Mouse (Mus musculus) heart, postnatal 36 days (tissue): Measurements from ENCODE around the gene Stat5b. TPM values are rescaled to one million over a fixed set of nuclear protein-coding genes. Genes with fewer than 3 reads are reported as not detected.

ENCODE experiments used
- DNase-seq, 2 experiments: peaks; one replicate each; pipeline ENCODE4 v3.0.0; 2021 to 2022
- intact Hi-C: fragments of 180-260 bp; cut with DNase I; formaldehyde crosslinking; loops from one replicate; pipeline ENCODE4 v1.15.1; 2025
- total RNA-seq, 2 experiments: library from RNA; stranded (reverse); gene quantifications; 2 replicates each; pipeline ENCODE4 v1.2.3; 2021

The Stat5b gene
- total RNA-seq, 2 experiments from 2014 or later = 62.7 to 62.8 TPM

DNA sequence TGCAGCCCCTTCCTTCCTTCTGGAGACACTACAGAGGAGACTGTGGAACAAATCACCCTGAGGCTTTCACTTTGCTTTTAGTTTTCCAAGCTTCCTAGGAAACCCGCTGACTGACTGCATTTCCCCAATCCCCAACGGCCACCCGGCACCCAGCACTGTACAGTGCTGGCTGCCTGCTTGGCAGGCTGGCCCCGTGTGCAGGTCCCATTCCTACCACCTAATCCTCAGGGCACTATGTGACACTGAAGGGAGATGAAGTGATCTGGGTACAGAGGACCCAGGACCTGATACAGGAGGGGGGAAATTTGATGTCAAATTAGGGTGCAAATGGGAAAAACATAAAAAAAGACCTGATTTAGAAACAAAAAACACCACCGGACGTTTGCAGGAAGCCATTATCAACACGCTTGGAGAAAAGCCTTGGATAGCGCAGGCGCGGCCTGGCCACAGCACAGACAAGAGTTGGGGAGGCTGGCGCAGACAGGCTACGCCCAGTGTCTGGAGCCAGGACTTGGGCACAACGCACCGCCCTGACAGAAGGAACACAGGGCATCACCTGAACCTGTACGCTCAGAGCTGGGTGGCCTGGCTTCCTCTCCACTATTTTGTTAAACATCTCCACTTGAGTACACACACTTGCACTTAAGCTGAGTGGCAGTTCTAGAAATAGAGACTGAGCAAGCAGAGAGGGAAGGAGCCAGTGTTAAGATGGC is 68.6 kb downstream of the Stat5b start:
- no peak for DNase-seq
- intact Hi-C loops = no loop called here

DNA sequence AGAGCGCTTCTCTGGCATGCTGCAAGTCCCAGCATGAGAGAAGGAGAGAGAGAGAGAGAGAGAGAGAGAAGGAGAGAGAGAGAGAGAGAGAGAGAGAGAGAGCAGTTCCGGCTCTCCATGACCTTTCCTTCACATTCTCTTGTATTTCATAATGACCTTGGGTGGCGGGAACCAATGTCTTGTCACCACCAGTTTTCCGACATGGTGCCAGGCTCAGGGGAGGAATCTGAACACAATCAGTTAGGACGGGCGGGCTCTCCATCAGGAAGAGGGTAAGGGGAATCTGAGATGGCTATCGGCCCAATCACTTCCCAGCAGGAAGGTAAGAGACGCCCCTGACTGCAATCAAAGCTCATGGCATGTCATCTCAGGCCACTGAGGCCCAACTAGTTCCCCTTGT is 70.3 kb downstream of the Stat5b start:
- DNase-seq = no peak
- intact Hi-C loops = no loop called here

DNA sequence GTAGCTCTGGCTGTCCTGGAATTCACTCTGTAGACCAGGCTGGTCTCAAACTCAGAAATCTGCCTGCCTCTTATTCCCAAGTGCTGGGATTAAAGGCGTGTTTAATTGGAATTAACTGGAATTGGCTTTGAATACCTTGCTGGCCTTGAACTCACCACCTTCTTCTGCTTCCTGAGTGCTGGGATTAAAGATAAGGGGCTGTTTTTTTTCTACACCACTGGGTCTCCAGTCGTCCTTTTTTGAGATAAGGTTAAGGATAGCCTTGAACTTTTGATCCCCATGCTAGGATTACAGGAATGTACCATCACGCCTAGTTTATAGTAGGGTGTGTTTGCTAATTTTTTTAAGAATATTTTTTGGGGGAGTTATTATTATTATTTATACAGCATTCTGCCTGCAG is 72.5 kb downstream of the Stat5b start:
- intact Hi-C loops = no loop called here
- no peak for DNase-seq

DNA sequence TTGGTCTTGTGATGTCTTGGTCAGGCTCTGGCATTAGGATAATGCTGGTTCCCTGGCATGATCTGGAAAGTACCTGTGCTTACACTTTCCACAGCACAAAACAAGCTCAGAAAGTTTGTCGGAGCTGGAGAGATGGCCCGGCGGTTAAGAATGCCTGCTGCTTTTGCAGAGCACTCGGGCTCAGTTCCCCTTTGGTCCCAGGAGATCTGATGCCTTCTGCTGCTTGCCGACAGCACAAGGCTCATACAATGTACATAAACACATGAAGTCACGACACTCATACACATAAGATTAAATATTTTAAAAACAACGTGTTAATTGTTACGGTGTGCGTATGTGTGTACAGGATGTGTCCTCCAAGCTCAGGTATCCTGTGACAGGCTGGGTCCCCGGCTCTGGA is 74.6 kb downstream of the Stat5b start:
- intact Hi-C loops = no loop called here
- DNase-seq = no peak

DNA sequence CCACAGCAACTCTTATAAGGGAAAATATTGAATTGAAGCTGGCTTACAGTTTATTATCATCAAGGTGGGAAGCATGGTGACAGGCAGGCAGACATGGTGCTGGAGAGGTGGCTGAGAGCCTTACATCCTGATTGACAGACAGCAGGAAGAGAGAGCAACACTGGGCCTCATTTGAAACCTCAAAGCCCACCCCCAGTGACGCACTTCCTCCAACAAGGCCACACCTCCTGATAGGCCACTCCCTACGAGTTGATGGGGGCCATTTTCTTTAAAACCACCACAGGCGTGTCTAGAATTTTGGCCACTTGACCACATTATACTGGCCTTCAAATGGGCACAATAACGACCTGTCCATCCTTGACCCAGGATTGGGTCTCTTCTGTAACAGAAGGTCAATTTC is 76.3 kb downstream of the Stat5b start:
- no peak for DNase-seq
- intact Hi-C loops = no loop called here

DNA sequence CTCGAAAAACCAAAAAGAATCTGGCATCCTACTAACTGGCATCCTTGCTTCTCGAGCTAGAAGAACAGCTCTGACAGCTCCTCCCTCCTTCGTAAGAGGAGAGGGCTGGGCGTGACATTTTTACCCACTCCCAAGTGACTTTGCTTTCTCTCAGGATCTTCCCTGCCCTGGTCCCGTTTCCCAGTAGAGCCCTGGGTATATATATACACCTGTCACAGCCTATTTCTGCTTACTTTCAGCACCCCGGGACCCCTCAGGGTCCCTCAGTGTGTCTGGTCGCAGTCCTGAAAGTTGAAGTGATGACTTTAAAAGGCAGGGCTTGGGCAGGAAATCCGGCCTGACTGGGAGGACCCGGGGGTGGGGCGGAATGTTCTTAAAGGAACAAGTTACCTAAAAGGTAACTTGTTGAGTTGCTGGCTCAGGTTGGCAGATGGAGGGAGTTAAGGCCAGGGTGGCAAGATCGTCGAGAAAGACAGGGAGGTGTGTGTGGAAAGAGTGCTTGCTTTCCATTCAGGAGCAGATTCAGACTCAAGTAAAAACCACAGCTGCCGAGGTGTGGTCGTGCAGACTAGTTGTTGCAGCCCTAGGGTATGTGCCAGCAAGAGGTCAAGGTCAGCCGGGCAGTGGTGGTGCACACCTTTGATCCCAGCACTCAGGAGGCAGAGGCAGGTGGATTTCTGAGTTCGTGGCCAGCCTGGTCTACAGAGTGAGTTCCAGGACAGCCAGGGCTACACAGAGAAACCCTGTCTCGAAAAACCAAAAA is 79.7 kb downstream of the Stat5b start, which contains the start of gene Ghdc:
TSS of gene Ghdc (minus strand) at position 312 of the 763 bp plus-strand sequence.
- intact Hi-C loops = no loop called here
- peak; percentile 85 to 87 for DNase-seq

DNA sequence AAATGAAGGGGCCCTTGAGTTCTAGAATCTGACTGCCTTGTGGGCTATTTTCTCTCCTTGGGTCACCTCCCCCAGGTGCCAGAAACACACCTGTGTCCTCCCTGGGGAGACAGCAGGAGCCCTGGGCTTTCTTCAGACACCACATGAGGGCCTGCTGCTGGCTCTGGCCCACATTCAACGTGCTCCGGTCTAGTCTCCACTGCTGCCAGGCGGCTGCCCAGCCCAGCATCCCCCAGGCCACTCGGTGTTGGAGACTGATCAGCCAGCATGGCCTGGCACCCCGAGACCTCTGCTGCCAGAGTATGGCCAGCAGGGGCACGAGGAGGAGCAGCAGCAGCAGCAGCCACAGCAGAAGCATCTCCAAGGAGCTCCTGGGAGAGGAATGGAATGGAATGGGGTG is 80.5 kb downstream of the Stat5b start:
- no peak for DNase-seq
- intact Hi-C loops = no loop called here

DNA sequence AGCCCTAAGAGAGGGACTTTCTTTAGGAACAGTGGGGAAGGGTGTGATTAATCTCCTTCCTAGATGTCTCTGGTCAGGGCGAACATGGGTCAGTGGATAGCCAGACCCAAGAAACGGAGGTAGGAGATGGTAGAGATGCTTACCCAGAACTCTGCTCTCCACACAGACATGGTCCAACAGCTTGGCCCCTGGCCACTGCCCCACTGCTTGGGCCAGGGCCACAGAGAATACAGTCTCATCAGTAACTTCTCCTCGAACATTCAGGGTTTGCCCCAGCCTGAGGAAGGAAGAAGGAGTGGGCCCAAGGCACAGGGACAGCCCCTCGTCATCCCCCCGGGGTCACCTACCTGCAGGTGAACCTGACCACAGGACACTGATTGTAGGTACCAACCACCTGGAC is 82.7 kb downstream of the Stat5b start:
- no peak for DNase-seq
- intact Hi-C loops = no loop called here

DNA sequence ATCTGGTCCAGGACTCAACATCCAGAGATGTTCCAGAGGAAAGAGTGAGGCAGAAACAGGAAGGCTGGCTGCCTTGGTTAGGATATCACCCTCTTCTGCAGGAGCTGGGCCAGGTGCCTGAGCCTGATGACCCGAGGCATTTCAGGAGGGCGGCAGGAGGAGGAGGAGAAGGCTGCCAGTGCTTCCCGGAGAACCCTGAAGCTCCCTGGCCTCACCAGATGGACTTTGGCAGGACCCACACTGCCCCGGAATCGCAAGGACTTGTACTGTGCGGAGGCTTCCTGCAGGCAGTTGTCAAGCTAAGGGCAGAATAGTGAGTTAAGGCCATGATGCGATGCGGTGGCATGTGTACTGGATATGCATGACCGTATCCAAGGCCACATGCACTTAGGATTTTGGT is 83.8 kb downstream of the Stat5b start:
- DNase-seq = no peak
- intact Hi-C loops = no loop called here

DNA sequence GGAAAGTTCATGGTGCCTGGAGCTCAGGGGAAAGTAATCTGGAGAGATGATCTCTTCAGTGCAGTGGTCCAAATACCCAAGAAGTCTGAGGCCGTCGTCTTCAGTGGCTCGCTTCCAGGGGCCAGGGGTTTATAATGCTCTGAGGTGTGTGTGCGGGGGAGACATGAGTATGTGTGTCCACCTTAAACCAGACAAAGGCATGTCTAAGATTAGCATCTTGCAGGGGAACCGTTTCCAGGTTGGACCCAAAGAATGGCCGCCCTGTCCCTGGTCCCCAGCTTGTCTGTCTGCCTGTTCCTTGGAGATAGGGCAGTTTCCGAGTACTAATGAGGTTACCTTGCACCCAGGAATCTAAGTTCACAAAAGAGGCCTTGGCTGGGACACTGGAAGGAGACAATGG is 87.7 kb downstream of the Stat5b start, which contains the start of gene Hcrt:
TSS of gene Hcrt (minus strand) at position 101 of the 400 bp plus-strand sequence.
- no peak for DNase-seq
- intact Hi-C loops = loop anchor here (5.0 kb wide), 3 partner anchors 136 to 194 kb away; partner anchors contain the start of gene Cnp

DNA sequence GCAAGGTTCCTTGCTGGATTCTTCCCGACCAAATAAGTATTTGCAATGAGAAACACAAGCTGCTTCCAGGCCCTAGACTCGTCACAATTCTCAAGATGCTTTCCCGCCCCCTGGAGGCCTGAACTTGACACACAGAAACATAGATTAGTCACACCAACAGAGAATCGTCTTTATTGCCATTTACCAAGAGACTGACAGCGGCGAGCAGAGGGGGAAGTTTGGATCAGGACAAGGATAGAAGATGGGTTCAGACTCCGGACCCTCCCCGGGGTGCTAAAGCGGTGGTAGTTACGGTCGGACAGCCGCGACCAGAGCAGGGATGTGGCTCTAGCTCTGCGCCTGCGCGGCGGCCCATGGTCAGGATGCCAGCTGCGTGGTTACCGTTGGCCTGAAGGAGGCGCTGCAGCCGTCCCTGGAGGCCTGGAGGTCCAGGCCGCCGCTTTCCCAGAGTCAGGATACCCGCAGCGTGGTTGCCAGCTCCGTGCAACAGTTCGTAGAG is 88.9 kb downstream of the Stat5b start:
- peak; percentile 89 to 94 for DNase-seq

DNA sequence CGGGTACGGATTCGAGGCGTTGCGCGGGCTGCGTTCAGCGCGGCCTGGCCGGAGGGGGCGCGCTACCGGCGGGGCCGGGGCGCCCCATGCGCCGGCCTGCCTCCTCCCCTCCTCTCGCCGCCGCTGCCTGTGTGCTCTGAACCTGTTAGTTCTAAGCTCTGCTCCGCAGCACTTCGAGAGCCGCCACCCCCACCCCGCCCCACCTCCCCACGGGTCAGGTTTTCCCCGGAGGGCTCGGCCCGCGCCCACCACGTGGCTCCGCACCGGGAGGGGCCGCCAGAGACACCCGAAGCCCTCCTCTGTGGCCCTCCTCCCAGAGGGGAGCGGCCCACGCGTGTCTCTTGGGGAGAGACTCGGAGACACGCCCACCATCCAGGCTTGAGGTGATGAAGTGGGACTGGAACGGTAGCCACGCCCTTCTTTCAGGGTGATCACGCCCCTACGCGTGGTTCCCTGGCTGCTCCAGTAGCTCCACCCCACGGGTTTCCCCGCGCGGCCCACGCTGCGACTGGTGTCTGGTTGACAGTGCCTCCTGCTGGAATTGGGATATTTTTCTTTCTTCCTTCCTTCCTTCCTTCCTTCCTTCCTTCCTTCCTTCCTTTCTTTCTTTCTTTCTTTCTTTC is 90.8 kb downstream of the Stat5b start, which contains the start of gene Kcnh4:
TSS of gene Kcnh4 (minus strand) at position 332 of the 623 bp plus-strand sequence.
- DNase-seq = no peak

More for the DNA sequence above, 88.9 kb downstream of the Stat5b start:
- intact Hi-C loops = loop anchor here (1.0 to 5.0 kb wide), 4 partner anchors 47 to 196 kb away; partner anchors contain the start of gene Cnp

DNA sequence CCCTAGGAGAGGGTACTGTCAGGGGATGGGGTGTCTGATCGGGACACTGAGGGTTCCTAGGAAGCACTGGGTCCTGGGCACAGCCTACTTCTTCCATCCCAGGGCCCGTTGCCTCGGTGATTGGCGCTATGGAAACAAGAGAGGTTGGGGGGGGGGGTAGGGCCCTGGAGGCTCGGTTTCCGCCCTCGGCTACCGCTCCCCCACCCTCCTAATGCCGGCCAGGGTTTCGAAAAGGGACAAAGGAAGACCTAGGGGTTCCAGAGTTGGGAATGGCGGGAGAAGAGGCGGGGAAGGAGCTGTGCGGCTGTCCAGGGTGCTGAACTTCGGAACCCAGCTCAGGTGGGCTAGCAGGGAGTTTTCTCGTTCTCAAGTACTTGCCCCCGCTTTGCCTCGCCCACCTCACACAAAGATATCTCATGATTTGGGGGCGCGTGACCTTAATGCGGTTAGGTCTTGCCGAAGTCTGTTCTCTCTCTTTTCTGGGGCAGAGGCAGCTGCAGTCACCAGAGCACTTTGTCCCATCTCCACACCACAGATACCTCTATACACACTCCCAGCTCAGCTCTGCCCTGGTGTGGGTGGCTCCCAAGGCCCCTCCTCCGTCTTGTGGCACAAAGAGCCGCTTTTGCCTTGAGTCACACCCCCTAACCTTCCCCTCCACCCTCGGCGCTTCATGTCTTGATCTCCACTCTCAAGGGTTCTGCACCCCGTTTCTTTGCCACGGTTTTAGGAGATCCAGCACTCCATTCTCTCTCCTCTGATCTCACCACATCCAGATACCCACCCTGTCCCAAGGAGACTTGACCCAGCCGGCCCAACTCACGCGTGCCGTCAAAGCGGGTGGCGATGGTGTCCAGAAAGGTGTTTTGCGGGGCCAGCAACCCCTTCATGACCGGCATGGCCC is 91.6 kb downstream of the Stat5b start:
- intact Hi-C loops = no loop called here

More for the DNA sequence above, 90.8 kb downstream of the Stat5b start, which contains the start of gene Kcnh4:
- intact Hi-C loops = loop anchor here (5.0 kb wide), 3 partner anchors 132 to 198 kb away; partner anchors contain the start of gene Cnp

DNA sequence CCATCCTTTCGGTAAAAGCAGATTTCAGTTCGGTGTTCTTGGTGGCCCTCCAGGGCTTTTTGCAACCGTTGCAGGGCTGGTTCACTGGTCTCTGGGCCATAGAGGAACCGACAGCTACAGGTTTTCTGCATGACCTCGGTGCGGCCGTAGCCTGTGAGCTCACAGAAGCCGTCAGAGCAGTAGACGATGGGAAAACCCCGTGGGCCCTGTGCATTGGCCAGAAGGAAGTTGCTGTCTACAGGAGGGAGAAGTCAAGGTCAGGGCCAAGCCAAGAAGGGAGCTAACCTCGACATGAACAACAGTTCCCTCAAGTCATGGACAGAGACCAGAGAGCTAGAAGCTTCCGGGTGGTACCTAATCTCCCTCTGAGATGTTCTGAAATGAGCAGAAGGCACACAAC is 93.0 kb downstream of the Stat5b start:
- DNase-seq = no peak
- intact Hi-C loops = no loop called here

More for the DNA sequence above, 91.6 kb downstream of the Stat5b start:
- DNase-seq = peak; percentile 43 to 62

DNA sequence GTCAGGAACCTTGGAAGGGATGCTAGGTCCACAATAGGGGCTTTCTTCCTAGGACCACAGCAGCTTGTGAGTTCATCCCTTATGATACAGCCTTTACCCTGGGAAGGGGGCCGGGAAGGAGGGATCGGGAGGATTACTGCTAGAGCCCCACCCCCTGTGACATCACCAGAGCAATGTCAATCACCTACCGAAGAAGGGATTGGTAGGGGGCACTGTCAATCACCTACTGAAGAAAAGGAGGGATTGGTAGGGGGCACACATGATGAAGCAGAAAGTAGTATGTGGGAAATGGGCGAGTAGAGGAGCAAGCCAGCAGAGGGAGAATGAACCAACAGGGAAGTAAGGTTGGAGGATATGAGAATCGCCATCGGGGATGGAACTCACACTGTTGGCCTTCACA is 94.0 kb downstream of the Stat5b start:
- intact Hi-C loops = no loop called here

DNA sequence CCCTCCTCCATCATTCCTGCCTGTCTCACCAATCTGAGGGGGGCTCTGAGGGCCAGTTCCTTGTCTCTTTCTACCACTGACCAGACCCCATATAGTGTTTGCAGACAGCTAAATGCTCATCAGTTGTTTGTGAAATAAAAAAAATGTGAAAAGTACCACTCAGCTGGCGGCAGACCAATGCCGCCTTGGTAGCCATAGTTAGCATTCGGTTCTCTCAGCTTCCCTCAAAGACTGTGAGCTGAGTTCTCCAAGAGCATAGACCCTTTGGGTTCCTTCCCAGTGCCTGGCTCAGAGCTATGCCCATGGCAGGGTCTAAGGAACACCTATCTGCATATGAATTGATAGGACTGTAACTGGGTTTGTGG is 95.8 kb downstream of the Stat5b start:
- intact Hi-C loops = no loop called here
- no peak for DNase-seq

More for the DNA sequence above, 94.0 kb downstream of the Stat5b start:
- DNase-seq = no peak

DNA sequence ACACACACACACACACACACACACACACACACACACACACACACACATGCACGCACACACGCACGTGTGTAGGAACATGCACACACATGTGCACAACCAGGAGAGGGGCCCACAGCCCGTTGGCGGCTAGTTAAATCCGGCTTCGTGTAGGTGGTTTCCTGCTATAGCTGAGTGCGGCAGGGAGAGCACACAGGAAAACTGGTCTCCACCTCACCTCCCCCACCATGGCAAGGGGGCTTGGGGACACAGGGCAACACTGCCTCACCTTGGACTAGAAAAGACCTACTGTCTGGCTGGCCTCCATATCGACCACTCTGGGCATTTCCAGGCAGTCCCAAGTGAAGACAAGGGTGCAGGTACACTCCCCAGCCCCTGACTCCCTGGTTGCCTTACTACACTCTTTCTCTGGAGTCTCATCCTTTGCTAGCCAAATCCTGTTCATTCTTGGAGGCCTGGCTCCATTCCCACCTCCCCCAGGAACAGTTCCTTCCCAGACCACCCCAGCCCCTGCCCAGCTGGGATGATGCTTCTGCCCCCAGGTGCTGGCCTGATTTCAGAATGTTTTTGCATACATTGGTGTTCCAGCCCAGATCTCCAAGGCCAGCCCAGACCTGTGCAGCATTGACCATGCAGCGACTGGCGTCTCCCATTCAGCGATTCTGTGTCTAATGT is 96.4 kb downstream of the Stat5b start:
- DNase-seq = no peak
- intact Hi-C loops = no loop called here

DNA sequence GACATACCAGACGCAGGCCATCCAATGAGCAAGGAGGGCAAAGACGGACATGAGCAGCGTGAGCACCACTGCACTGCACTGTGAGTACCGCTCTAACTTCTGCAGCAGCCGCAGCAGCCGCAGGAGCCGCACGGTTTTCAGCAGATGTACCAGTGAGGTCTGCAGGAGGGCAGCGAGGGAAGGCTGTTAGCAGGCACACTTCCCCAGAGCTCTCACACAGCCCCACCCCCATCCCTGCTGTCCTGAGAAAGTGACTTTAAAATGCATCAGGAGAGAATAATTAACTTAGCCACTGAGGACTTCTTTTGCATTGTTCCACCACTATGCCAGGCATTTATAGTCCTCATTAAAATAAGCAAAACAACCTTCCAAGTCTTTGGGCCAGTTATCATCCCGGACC is 98.2 kb downstream of the Stat5b start:
- no peak for DNase-seq
- intact Hi-C loops = no loop called here

DNA sequence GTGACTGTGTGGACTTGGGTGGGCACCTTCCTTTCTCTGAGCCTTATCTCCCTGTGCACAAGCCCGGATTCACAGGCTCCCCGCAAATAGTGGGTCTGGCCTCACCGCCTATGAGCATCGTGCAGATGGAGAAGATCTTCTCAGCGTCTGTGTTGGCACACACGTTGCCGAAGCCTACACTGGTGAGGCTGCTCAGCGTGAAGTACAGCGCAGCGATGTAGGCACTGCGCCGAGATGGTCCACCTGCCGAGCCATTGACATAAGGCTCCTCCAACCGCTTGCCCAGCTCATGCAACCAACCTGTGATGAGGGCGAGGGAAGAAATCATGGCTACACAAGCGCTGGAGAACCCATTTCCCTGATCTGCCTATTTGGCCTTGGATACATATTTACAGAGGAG is 100.4 kb downstream of the Stat5b start:
- DNase-seq = no peak
- intact Hi-C loops = no loop called here
